Mouse (Mus musculus) bone marrow macrophage, adult 2 months (primary cell): ENCODE measurements around the gene AI597479.

ENCODE experiments used
- CTCF ChIP-seq: IDR thresholded peaks from 2 replicates; pipeline ENCODE4 v1.5.1; 2012; ENCODE audit warnings: low read depth, mild to moderate bottlenecking, low read length, moderate library complexity
- POLR2A ChIP-seq: IDR thresholded peaks from 2 replicates; pipeline ENCODE4 v1.6.1; 2012; ENCODE audit warnings: mild to moderate bottlenecking, low read depth, low read length, borderline replicate concordance

DNA sequence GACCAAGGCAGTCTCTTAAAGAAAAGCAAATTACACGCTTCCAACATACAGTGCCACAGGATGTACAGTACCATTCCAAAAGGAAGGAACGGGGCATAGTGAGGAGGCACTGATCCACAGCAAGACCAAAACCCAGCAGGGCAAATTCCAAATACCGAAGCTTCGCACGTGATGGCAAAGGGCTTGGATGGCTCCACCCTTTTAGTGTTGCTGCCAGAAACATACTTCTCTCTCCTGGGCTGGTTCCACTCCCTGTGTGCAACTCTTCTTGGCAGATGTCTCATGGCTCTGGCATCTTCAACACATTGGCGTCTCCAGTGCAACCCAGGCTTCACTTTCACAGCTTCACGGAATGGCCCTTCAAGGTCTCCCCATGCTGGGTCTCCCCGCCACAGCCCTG, 18.9 kb downstream of the AI597479 start:
- no peak for TF ChIP-seq CTCF
- TF ChIP-seq POLR2A, result no peak
